Mouse (Mus musculus): ENCODE results near the gene Arhgef28. TPM values are rescaled to one million over a fixed set of nuclear protein-coding genes. Genes with fewer than 3 reads are reported as not detected.
A peak's percentile ranks its signal among the peaks of the same experiment; 100 is the strongest.
"Not testable (repeated sequence)": the region's sequence is repeated elsewhere in the genome, so short reads cannot be mapped to it uniquely, and the experiment has no call there.

Gene Arhgef28
- polyA plus RNA-seq, 1 experiment from 2014 or later: 26.1 TPM

DNA sequence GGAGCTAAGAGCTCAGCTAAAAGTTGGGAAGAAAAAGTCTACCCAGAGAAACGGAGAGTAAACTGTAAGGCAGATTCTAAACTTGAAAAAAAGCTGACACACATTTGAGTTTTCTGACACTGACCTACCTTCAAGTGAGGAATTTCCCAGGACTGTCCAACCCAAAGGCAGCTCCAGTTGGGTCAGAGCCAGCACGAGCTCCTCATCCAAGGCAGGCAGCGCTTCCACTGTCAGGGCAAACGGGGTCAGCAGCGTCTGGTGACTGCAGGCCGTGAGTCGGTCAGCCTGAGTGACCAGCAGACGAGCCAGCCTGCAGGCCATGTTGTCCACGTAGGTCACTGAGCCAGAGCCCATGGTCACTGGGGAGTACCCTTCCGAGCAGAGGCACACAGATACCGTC is 131.4 kb downstream of the Arhgef28 start:
- ATAC-seq (ENCODE audit: low FRiP score) (no peak), DNase-seq (ENCODE audit: low spot score) (no peak)
- H3K27ac ChIP-seq: no peak overlapping the region
- no peak overlapping the region for H3K4me2 ChIP-seq (replicated peaks)
- no peak overlapping the region for H3K9ac ChIP-seq
- no peak overlapping the region for H3K4me3 ChIP-seq (replicated peaks; ENCODE audit: low read length)
- H3K4me1 ChIP-seq (replicated peaks; ENCODE audit: control insufficient read depth, insufficient read depth, low read length): no peaks in the 10 kb centered on the region
- H3K27me3 ChIP-seq (ENCODE audit: control insufficient read depth, insufficient read depth, low read length): no peaks in the 10 kb centered on the region
- H3K36me3 ChIP-seq (replicated peaks; ENCODE audit: control insufficient read depth, insufficient read depth): no peaks in the 10 kb centered on the region
- no peaks in the 10 kb centered on the region for H3K9me3 ChIP-seq (ENCODE audit: control insufficient read depth, low read length)
- 70% methylated on average over 11 of the region's 11 CpGs for WGBS

DNA sequence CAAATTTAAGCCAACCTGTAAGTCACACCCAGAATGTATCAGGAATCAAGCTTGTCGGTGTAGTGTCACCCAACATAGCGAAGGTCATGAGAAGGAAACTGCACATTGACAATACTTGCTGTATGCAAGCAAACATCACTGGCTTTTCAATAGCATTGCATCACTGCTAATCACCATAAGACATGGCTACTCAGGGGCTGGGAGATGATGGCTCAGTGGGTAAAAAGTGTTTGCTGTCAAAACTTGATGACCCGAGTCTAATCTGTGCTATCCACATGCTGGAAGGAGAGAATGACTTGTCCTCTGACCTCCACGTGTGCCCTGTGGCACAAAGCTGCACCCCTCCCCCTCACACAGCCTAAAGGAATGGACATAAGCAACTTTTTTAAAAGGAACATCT is 133.0 kb downstream of the Arhgef28 start:
- no peaks in the 10 kb centered on the region for H3K4me1 ChIP-seq (replicated peaks; ENCODE audit: control insufficient read depth, insufficient read depth, low read length)
- H3K4me3 ChIP-seq (replicated peaks; ENCODE audit: low read length): no peak overlapping the region
- no peak overlapping the region for H3K27ac ChIP-seq
- ATAC-seq (ENCODE audit: low FRiP score) (no peak), DNase-seq (ENCODE audit: low spot score) (no peak)
- no peaks in the 10 kb centered on the region for H3K9me3 ChIP-seq (ENCODE audit: control insufficient read depth, low read length)
- H3K9ac ChIP-seq: no peak overlapping the region
- no peaks in the 10 kb centered on the region for H3K27me3 ChIP-seq (ENCODE audit: control insufficient read depth, insufficient read depth, low read length)
- no peaks in the 10 kb centered on the region for H3K36me3 ChIP-seq (replicated peaks; ENCODE audit: control insufficient read depth, insufficient read depth)
- no peak overlapping the region for H3K4me2 ChIP-seq (replicated peaks)
- 59% methylated on average over 4 of the region's 4 CpGs for WGBS

DNA sequence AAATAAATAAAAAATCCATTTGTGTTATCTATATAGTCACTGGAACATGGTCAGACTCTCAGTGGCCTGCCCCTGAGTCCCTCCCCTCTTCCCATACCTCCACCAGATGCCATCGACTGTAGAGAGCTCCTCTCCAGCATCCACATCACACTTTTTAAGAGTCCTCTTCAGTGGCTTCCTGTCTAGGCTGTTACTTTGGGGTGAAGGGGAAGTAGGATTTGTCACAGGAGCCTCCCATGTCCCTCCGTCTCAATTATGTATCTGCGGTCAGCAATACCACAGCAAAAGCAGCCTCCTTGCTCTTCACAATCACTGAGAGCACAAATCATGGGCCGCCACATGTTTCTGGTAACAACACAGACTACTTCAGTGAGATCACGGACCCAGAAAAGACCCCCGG is 135.8 kb downstream of the Arhgef28 start:
- Histone ChIP-seq H3K9ac (no peak overlapping the region), H3K9me3 (ENCODE audit: control insufficient read depth, low read length) (no peaks in the 10 kb centered on the region), H3K27me3 (ENCODE audit: control insufficient read depth, insufficient read depth, low read length) (no peaks in the 10 kb centered on the region), H3K4me3 (replicated peaks; ENCODE audit: low read length) (no peak overlapping the region), H3K4me1 (replicated peaks; ENCODE audit: control insufficient read depth, insufficient read depth, low read length) (no peaks in the 10 kb centered on the region), H3K27ac (no peak overlapping the region), H3K4me2 (replicated peaks) (no peak overlapping the region), H3K36me3 (replicated peaks; ENCODE audit: control insufficient read depth, insufficient read depth) (no peaks in the 10 kb centered on the region)
- WGBS: 96% methylated on average over 6 of the region's 6 CpGs
- no peak for ATAC-seq (ENCODE audit: low FRiP score)
- DNase-seq (ENCODE audit: low spot score): no peak

DNA sequence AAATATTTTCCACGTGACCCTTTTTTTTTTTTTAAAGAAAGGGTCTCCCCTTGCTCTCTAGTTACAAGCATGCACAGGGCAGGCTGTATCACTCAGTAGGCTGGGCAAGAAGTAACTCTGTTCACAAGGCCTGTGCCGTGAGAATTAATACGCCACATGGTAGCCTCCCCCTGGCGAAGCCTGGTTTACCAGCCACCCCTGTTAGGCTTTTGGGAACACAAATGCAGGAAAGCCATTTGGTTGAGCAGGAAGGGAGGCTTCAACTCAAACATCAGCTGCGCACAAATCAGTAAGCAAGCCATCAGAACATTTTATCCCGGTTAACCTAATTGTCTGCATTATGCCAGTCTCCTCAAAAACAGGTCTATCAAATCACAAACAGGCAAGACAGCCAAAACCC is 136.6 kb downstream of the Arhgef28 start:
- Histone ChIP-seq H3K36me3 (replicated peaks; ENCODE audit: control insufficient read depth, insufficient read depth) (no peaks in the 10 kb centered on the region), H3K27me3 (ENCODE audit: control insufficient read depth, insufficient read depth, low read length) (no peaks in the 10 kb centered on the region), H3K9ac (no peak overlapping the region), H3K4me2 (replicated peaks) (no peak overlapping the region), H3K4me1 (replicated peaks; ENCODE audit: control insufficient read depth, insufficient read depth, low read length) (no peaks in the 10 kb centered on the region), H3K27ac (no peak overlapping the region), H3K9me3 (ENCODE audit: control insufficient read depth, low read length) (no peaks in the 10 kb centered on the region), H3K4me3 (replicated peaks; ENCODE audit: low read length) (no peak overlapping the region)
- 93% methylated on average over 6 of the region's 6 CpGs for WGBS
- no peak for ATAC-seq (ENCODE audit: low FRiP score)
- no peak for DNase-seq (ENCODE audit: low spot score)

DNA sequence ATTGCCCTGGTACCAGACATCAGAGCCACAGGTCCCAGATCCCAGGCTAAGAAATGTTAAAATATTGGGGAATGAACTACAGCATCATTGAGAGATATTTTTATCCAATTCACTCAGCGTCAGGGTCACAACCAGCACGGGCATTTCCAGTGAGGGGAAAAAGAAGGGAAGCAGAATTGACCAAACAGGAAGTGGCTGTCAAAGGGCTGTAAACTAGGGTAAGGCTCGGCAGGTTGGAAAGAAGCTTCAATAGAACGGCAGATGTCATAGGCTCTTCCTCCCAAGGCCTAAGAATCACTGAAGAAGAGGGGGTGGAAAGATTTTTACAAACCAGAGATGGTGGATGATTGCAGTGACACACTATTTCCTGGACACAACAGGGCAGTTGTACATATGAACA is 143.4 kb downstream of the Arhgef28 start:
- Histone ChIP-seq H3K36me3 (replicated peaks; ENCODE audit: control insufficient read depth, insufficient read depth) (no peaks in the 10 kb centered on the region), H3K4me1 (replicated peaks; ENCODE audit: control insufficient read depth, insufficient read depth, low read length) (no peaks in the 10 kb centered on the region), H3K9ac (no peak overlapping the region), H3K27ac (no peak overlapping the region), H3K27me3 (ENCODE audit: control insufficient read depth, insufficient read depth, low read length) (no peaks in the 10 kb centered on the region), H3K4me2 (replicated peaks) (no peak overlapping the region), H3K9me3 (ENCODE audit: control insufficient read depth, low read length) (no peaks in the 10 kb centered on the region), H3K4me3 (replicated peaks; ENCODE audit: low read length) (no peak overlapping the region)
- ATAC-seq (ENCODE audit: low FRiP score) (no peak), DNase-seq (ENCODE audit: low spot score) (no peak)
- WGBS: 82% methylated on average over 4 of the region's 4 CpGs

DNA sequence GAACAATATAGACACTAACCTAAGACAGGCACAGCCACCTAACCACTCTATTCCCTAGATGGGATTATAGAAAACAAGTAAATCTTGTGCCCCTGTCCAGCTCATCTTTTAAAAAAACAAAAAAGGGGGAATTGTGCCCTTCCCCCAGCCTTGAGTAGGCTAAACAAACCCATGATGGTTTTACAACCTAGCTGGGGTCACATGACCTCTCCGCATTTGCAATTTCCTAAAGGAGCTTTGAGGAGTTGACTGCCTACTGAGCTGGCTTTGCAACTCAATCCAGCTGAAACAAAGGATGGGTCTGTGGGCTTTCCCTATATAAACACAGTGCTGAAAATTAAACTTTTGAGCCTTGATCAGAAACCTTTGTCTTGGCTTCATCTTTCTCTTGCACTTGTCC is 146.1 kb downstream of the Arhgef28 start:
- H3K4me1 ChIP-seq (replicated peaks; ENCODE audit: control insufficient read depth, insufficient read depth, low read length); ATAC-seq (ENCODE audit: low FRiP score); H3K4me3 ChIP-seq (replicated peaks; ENCODE audit: low read length); DNase-seq (ENCODE audit: low spot score); H3K4me2 ChIP-seq (replicated peaks); H3K9ac ChIP-seq; H3K27ac ChIP-seq; H3K9me3 ChIP-seq (ENCODE audit: control insufficient read depth, low read length); H3K36me3 ChIP-seq (replicated peaks; ENCODE audit: control insufficient read depth, insufficient read depth); H3K27me3 ChIP-seq (ENCODE audit: control insufficient read depth, insufficient read depth, low read length): not testable (repeated sequence)
- 72% methylated on average over 1 of the region's 1 CpGs for WGBS

DNA sequence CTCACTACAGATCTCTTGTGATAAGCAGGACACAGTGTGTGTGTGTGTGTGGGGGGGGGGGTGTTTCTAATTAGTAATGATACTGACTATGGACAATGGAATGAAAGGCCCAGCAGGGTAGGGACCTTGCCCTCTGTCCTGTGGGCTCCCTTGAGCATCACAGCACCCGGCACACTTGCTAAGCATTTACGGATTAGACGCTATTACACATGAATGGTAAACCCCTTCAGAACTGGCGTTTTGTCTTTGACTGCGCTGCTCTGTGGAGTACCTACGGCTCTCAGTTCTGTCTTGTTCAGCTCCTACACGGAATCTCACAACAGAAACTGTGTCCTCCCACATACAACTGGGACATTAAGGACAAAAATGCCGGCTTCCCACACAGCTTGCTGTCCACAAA is 151.0 kb downstream of the Arhgef28 start:
- Histone ChIP-seq H3K27me3 (ENCODE audit: control insufficient read depth, insufficient read depth, low read length) (no peaks in the 10 kb centered on the region), H3K4me3 (replicated peaks; ENCODE audit: low read length) (no peak overlapping the region), H3K9me3 (ENCODE audit: control insufficient read depth, low read length) (0 out of 2 replicates have a peak, but pooled peaks cover 7% of the 10 kb centered on the region), H3K36me3 (replicated peaks; ENCODE audit: control insufficient read depth, insufficient read depth) (no peaks in the 10 kb centered on the region), H3K4me1 (replicated peaks; ENCODE audit: control insufficient read depth, insufficient read depth, low read length) (0 out of 2 replicates have a peak, but pooled peaks cover 6% of the 10 kb centered on the region), H3K9ac (no peak overlapping the region), H3K4me2 (replicated peaks) (0 out of 2 replicates have a peak overlapping the region, but pooled peaks have one; percentile 2), H3K27ac (no peak overlapping the region)
- DNase-seq (ENCODE audit: low spot score): no peak
- ATAC-seq (ENCODE audit: low FRiP score): no peak
- WGBS: 22% methylated on average over 8 of the region's 8 CpGs

DNA sequence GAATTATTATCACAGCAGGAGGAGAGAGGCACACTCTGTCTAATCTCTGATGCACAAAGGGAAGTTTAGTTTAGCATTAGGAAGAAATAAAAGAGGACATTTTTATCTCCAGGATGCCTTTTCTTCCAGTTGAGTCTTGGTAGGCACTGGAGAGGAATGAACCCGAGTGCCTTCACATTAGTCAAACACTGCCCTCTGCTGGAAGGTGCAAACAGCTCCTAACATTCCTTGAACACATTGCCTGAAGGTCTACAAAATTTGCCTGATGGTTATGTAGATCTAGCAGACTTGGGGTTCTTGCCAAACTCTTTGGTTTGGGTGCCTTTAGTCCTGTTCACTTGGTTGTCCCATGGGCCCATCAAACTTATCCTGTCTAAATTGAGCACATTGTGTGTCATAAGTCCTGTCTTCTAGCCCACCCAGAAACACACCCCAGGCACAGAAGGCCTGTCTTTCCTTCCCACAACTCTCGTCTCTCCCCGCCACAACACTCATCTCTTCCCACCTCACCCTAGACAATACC is 165.6 kb downstream of the Arhgef28 start:
- Histone ChIP-seq H3K4me2 (replicated peaks) (no peak overlapping the region), H3K9ac (no peak overlapping the region), H3K4me3 (replicated peaks; ENCODE audit: low read length) (no peak overlapping the region), H3K9me3 (ENCODE audit: control insufficient read depth, low read length) (no peaks in the 10 kb centered on the region), H3K36me3 (replicated peaks; ENCODE audit: control insufficient read depth, insufficient read depth) (no peaks in the 10 kb centered on the region), H3K27me3 (ENCODE audit: control insufficient read depth, insufficient read depth, low read length) (no peaks in the 10 kb centered on the region), H3K27ac (no peak overlapping the region), H3K4me1 (replicated peaks; ENCODE audit: control insufficient read depth, insufficient read depth, low read length) (no peaks in the 10 kb centered on the region)
- ATAC-seq (ENCODE audit: low FRiP score) (no peak), DNase-seq (ENCODE audit: low spot score) (no peak)
- 77% methylated on average over 3 of the region's 3 CpGs for WGBS

DNA sequence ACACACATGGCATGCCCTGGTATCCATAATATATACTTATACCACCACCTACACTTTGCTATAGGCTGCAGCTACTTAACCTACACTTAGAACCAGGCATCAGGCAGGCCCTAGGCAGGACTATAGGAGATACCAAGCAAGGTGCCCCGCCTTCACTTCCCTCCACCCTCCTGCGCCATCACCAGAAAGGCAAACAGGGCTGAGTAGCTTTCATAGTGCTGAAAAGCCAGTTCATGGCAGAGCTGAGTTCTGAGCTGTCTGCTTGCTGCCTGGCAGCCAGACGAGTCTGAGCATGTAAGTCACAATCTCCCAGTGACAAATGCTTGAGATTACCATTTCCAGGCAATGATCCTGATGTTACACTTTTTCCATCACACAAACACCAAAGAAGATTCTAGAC is 167.5 kb downstream of the Arhgef28 start:
- WGBS: 83% methylated on average over 3 of the region's 3 CpGs
- ATAC-seq (ENCODE audit: low FRiP score): no peak
- Histone ChIP-seq H3K36me3 (replicated peaks; ENCODE audit: control insufficient read depth, insufficient read depth) (no peaks in the 10 kb centered on the region), H3K9ac (no peak overlapping the region), H3K4me2 (replicated peaks) (no peak overlapping the region), H3K27ac (no peak overlapping the region), H3K4me1 (replicated peaks; ENCODE audit: control insufficient read depth, insufficient read depth, low read length) (no peaks in the 10 kb centered on the region), H3K9me3 (ENCODE audit: control insufficient read depth, low read length) (no peaks in the 10 kb centered on the region), H3K4me3 (replicated peaks; ENCODE audit: low read length) (no peak overlapping the region), H3K27me3 (ENCODE audit: control insufficient read depth, insufficient read depth, low read length) (no peaks in the 10 kb centered on the region)
- no peak for DNase-seq (ENCODE audit: low spot score)

DNA sequence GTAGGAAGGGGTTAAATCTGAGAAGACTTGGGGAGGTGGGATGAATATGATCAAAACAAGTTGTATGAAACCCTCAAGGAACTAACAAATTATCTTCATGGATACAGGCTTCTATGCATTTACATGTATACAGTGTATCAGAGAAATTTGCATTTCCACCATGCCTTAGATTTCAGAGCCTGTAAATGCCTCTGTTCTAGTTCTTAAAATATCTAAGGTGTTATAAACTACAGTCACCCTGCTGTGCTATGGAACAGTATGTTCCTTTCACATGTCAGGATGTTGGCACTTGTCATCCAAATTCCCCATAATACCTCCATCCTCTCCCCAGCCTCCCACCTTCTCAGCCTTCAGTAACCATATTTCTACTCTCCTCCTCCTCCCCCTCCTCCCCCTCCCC is 168.5 kb downstream of the Arhgef28 start:
- ATAC-seq (ENCODE audit: low FRiP score) (no peak), DNase-seq (ENCODE audit: low spot score) (no peak)
- Histone ChIP-seq H3K4me1 (replicated peaks; ENCODE audit: control insufficient read depth, insufficient read depth, low read length) (no peaks in the 10 kb centered on the region), H3K4me3 (replicated peaks; ENCODE audit: low read length) (no peak overlapping the region), H3K9ac (no peak overlapping the region), H3K4me2 (replicated peaks) (no peak overlapping the region), H3K36me3 (replicated peaks; ENCODE audit: control insufficient read depth, insufficient read depth) (no peaks in the 10 kb centered on the region), H3K27ac (no peak overlapping the region), H3K27me3 (ENCODE audit: control insufficient read depth, insufficient read depth, low read length) (no peaks in the 10 kb centered on the region), H3K9me3 (ENCODE audit: control insufficient read depth, low read length) (no peaks in the 10 kb centered on the region)

Data from hindbrain, embryonic 14.5 days (tissue).